Mouse (Mus musculus): Measurements from ENCODE around the gene Prom1. TPM values are rescaled to one million over a fixed set of nuclear protein-coding genes. Genes with fewer than 3 reads are reported as not detected.

Prom1 gene
- polyA plus RNA-seq, 1 experiment from 2014 or later = 43.7 TPM

DNA sequence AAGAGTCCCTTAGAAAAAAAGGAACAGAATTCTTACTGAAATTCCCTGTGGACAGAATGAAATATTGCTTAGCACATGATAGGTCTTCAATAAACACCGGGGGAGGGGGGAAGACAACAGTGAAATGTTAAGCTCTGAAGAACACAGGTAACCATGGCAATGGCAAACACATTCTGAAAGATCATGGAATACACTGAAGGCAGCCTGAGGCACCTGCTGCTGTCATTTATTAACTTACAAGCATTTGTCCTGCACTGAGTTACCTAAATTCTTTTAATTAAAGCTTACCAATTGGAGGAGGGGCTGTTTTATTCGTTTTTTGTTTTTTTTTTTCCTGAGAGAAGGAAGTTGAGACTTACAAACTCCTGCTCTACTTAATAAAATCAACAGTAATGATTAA, 7.3 kb upstream of the Prom1 start:
- Histone ChIP-seq H3K4me3 (ENCODE audit: low read length) (no peak overlapping the region), H3K4me2 (ENCODE audit: low read depth, low read length) (no peak overlapping the region), H3K27me3 (ENCODE audit: control insufficient read depth, insufficient read depth, low read depth, low read length) (no peaks in the 10 kb centered on the region), H3K9me3 (ENCODE audit: control insufficient read depth, low read length) (no peaks in the 10 kb centered on the region), H3K4me1 (replicated peaks; ENCODE audit: control insufficient read depth, insufficient read depth, low read length) (peaks cover 7% of the 10 kb centered on the region), H3K27ac (ENCODE audit: low read length) (no peak overlapping the region), H3K36me3 (ENCODE audit: control insufficient read depth, insufficient read depth, low read length) (no peaks in the 10 kb centered on the region), H3K9ac (ENCODE audit: low read length) (no peak overlapping the region)
- ATAC-seq (ENCODE audit: low read depth) = no peak
- 57% methylated on average over 2 of the region's 2 CpGs for WGBS

DNA sequence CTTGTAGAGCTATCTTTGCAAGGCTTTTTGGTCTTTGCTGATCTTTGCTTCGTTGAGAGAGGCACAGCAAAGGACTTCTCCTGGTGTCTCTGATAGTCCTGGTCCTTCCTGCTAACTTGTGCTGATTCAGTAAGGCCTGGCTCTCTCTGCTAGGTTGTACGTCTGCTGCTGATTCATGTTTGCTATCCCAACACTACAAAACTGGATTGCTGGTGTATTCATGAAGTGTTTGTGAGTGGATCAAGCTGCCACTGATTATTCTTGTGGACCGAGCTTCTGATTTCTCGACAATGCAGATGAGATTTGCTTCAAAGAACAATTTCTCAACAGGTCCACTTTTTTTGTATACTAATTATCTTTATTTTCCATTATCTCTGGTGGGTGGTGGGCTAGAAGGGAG, 6.3 kb upstream of the Prom1 start:
- Histone ChIP-seq H3K4me2 (ENCODE audit: low read depth, low read length) (no peak overlapping the region), H3K27ac (ENCODE audit: low read length) (no peak overlapping the region), H3K9ac (ENCODE audit: low read length) (no peak overlapping the region), H3K4me3 (ENCODE audit: low read length) (no peak overlapping the region), H3K9me3 (ENCODE audit: control insufficient read depth, low read length) (no peaks in the 10 kb centered on the region), H3K36me3 (ENCODE audit: control insufficient read depth, insufficient read depth, low read length) (no peaks in the 10 kb centered on the region), H3K4me1 (replicated peaks; ENCODE audit: control insufficient read depth, insufficient read depth, low read length) (peaks cover 7% of the 10 kb centered on the region), H3K27me3 (ENCODE audit: control insufficient read depth, insufficient read depth, low read depth, low read length) (no peaks in the 10 kb centered on the region)
- WGBS = 52% methylated on average over 4 of the region's 4 CpGs
- ATAC-seq (ENCODE audit: low read depth) = 0 out of 2 replicates have a peak, but pooled peaks have one; percentile 28

DNA sequence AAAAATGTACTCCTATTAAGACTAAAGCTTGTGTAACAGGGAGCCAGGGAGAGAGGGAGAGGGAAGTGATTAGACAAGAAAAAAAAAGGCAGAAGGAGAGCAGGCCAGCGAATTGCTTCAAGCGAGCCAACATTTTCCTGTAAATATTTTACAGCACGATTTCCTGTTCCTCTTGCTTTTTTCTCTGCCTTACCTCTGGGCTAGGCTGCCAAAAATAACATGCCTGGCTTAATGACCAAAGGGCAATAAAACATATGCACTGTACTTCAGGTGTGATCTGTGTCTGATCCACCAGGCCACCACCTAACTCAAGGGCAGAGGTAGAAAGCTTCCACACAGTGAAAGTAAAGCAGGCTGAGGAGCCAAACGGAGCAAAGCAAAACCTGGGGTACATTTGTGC, 3.4 kb upstream of the Prom1 start:
- no peaks in the 10 kb centered on the region for H3K36me3 ChIP-seq (ENCODE audit: control insufficient read depth, insufficient read depth, low read length)
- no peak for ATAC-seq (ENCODE audit: low read depth)
- peaks cover 7% of the 10 kb centered on the region for H3K4me1 ChIP-seq (replicated peaks; ENCODE audit: control insufficient read depth, insufficient read depth, low read length)
- no peaks in the 10 kb centered on the region for H3K27me3 ChIP-seq (ENCODE audit: control insufficient read depth, insufficient read depth, low read depth, low read length)
- WGBS = 21% methylated on average over 4 of the region's 4 CpGs
- no peak overlapping the region for H3K4me3 ChIP-seq (ENCODE audit: low read length)
- H3K4me2 ChIP-seq (ENCODE audit: low read depth, low read length) = no peak overlapping the region
- H3K27ac ChIP-seq (ENCODE audit: low read length) = no peak overlapping the region
- no peaks in the 10 kb centered on the region for H3K9me3 ChIP-seq (ENCODE audit: control insufficient read depth, low read length)
- no peak overlapping the region for H3K9ac ChIP-seq (ENCODE audit: low read length)

DNA sequence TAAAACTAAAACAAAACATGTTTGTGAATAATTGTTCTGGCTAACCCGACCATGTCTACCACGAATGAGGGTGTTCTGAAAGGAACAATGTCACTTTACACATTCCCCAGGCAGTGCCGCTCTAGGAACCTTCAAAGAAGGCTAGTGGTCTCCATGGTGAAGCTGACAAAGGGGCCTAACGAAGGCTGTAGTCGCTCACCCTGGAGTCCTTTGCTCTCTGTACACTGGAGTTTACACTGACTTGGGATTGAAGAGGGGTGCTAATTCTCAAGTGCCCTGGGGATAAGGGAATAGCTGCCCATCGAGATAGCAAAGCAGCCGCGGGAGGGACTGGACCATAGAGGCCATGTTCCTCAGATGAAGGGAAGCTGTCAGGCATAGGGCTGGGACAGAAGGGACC, 2.9 kb upstream of the Prom1 start:
- H3K4me1 ChIP-seq (replicated peaks; ENCODE audit: control insufficient read depth, insufficient read depth, low read length) = peaks cover 8% of the 10 kb centered on the region
- no peak overlapping the region for H3K4me3 ChIP-seq (ENCODE audit: low read length)
- no peak for ATAC-seq (ENCODE audit: low read depth)
- H3K4me2 ChIP-seq (ENCODE audit: low read depth, low read length) = no peak overlapping the region
- 52% methylated on average over 8 of the region's 8 CpGs for WGBS
- H3K27me3 ChIP-seq (ENCODE audit: control insufficient read depth, insufficient read depth, low read depth, low read length) = no peaks in the 10 kb centered on the region
- no peaks in the 10 kb centered on the region for H3K36me3 ChIP-seq (ENCODE audit: control insufficient read depth, insufficient read depth, low read length)
- no peak overlapping the region for H3K27ac ChIP-seq (ENCODE audit: low read length)
- no peaks in the 10 kb centered on the region for H3K9me3 ChIP-seq (ENCODE audit: control insufficient read depth, low read length)
- no peak overlapping the region for H3K9ac ChIP-seq (ENCODE audit: low read length)

DNA sequence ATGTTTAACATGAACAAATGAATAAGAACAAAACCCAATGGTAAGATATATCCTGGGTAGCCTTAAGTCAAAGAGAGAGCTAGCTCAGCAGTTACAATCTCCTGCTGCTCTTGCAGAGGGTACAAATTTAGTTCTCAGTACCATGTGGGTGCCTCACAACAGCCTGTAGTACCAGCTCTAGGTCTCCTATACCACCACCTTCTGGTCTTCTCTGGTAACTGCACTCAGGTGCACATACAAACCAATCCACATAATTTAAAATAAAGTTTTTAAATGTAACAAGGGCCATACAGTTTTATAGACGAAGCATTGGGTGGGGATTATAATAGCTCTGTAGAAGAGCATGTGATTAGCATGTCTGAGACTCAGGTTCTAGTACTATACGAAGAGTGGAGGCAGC, 2.3 kb upstream of the Prom1 start:
- Histone ChIP-seq H3K9ac (ENCODE audit: low read length) (no peak overlapping the region), H3K36me3 (ENCODE audit: control insufficient read depth, insufficient read depth, low read length) (no peaks in the 10 kb centered on the region), H3K4me1 (replicated peaks; ENCODE audit: control insufficient read depth, insufficient read depth, low read length) (peaks cover 10% of the 10 kb centered on the region), H3K4me2 (ENCODE audit: low read depth, low read length) (no peak overlapping the region), H3K27me3 (ENCODE audit: control insufficient read depth, insufficient read depth, low read depth, low read length) (no peaks in the 10 kb centered on the region), H3K9me3 (ENCODE audit: control insufficient read depth, low read length) (no peaks in the 10 kb centered on the region), H3K27ac (ENCODE audit: low read length) (no peak overlapping the region), H3K4me3 (ENCODE audit: low read length) (no peak overlapping the region)
- ATAC-seq (ENCODE audit: low read depth) = no peak
- WGBS = 90% methylated on average over 2 of the region's 2 CpGs

DNA sequence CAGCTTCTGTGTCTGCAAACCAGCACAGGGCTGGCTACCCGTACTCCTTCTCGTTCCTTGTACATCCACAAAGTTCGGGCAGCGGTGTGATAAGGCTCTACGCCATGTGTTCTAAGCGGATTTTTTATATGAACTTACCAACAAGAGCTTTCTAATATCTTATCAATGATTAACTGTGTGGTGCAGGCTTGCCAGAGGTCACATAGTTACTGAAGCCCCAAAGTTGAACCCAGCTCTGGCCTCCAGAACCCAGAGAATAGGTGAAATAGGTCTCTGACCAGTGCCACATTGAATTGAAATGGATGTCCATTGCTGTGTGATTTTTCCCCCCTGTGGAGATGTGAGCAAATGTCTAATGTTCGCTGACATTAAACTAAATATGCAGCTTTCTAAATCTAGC, 1.3 kb upstream of the Prom1 start:
- Histone ChIP-seq H3K9ac (ENCODE audit: low read length) (no peak overlapping the region), H3K27ac (ENCODE audit: low read length) (no peak overlapping the region), H3K9me3 (ENCODE audit: control insufficient read depth, low read length) (no peaks in the 10 kb centered on the region), H3K36me3 (ENCODE audit: control insufficient read depth, insufficient read depth, low read length) (no peaks in the 10 kb centered on the region), H3K4me2 (ENCODE audit: low read depth, low read length) (no peak overlapping the region), H3K4me1 (replicated peaks; ENCODE audit: control insufficient read depth, insufficient read depth, low read length) (peaks cover 10% of the 10 kb centered on the region), H3K27me3 (ENCODE audit: control insufficient read depth, insufficient read depth, low read depth, low read length) (no peaks in the 10 kb centered on the region), H3K4me3 (ENCODE audit: low read length) (no peak overlapping the region)
- no peak for ATAC-seq (ENCODE audit: low read depth)
- WGBS = 90% methylated on average over 7 of the region's 7 CpGs

DNA sequence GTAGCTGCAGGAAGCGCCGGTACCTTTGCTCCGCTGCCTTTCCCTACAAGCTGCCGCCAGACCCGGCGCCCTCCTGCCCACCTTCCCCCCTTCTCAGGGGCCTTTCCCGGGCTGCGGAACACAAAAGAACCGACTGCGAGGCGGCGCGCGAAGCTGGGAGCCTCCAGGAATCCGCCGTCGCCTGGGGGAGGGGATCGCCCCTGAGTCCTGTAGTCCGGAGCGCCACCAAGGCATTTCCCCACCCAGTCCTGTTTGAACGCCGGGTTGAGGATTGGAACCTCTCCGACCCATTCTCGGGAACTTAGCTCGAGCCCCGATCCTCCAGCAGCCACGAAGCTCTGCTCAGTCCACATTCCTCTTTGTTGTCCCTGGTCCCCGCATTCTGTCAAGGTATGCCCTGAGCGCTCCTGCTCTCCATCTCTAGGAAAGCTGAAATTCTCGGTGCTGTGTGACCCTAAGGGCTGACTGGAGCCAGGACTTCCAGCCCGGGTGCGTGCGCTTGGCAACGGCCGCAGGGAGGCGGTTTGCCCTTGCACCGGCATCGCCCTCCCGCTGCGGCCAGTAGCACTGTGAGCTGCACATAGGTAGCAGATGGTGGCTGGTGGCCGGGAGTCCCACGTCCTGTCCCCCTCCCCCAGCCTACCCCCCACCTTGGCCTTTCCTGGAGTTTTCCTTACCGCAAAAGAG, 1.1 kb downstream of the Prom1 start:
- peak; percentile 74 for ATAC-seq (ENCODE audit: low read depth)
- Histone ChIP-seq H3K36me3 (ENCODE audit: control insufficient read depth, insufficient read depth, low read length) (no peaks in the 10 kb centered on the region), H3K4me2 (ENCODE audit: low read depth, low read length) (peak overlapping the region; percentile 85), H3K27me3 (ENCODE audit: control insufficient read depth, insufficient read depth, low read depth, low read length) (no peaks in the 10 kb centered on the region), H3K9me3 (ENCODE audit: control insufficient read depth, low read length) (no peaks in the 10 kb centered on the region), H3K4me3 (ENCODE audit: low read length) (peak overlapping the region; percentile 72), H3K4me1 (replicated peaks; ENCODE audit: control insufficient read depth, insufficient read depth, low read length) (peaks cover 10% of the 10 kb centered on the region), H3K9ac (ENCODE audit: low read length) (peak overlapping the region; percentile 79), H3K27ac (ENCODE audit: low read length) (peak overlapping the region; percentile 77)
- 0% methylated on average over 43 of the region's 43 CpGs for WGBS

DNA sequence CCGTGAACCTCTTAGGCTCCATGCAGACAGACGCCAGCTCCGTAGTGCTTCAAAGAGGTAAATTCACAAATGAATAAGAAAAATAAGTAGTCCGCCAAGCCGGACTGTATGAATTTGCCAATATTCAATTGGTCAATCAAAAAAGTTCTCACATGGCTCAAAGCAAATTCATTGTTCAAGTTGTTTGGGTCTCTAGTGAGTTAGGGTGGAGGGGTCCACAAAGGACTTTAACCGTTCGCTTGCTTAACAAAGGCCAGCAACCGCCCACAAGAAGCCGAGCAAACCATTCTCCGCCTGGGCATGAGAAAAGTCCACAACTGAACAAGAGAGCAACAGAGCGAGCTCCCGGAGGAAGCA, 1.7 kb downstream of the Prom1 start:
- WGBS = 2% methylated on average over 12 of the region's 12 CpGs
- ATAC-seq (ENCODE audit: low read depth) = no peak; the same call in 1 of the 2 replicates
- no peaks in the 10 kb centered on the region for H3K9me3 ChIP-seq (ENCODE audit: control insufficient read depth, low read length)

DNA sequence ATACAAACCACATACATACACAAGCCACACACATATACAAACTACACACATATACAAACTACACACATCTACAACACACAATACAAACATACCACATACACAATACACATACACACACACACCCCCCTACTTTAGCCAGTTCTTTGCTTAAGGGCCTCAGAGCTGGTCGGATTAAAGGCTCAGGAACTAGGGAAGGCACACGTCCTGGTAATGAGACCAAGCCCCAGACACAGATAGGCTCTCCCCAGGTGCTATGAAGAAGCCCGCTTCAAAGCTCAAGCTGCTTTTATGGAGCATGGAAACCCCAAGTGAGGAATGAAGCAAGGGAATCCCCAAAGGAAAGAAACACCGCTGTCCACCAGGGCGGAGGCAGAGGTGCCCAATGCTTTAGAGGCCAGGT, 4.8 kb downstream of the Prom1 start:
- 85% methylated on average over 5 of the region's 5 CpGs for WGBS
- no peaks in the 10 kb centered on the region for H3K9me3 ChIP-seq (ENCODE audit: control insufficient read depth, low read length)
- no peak overlapping the region for H3K4me3 ChIP-seq (ENCODE audit: low read length)
- H3K4me2 ChIP-seq (ENCODE audit: low read depth, low read length) = no peak overlapping the region
- no peaks in the 10 kb centered on the region for H3K27me3 ChIP-seq (ENCODE audit: control insufficient read depth, insufficient read depth, low read depth, low read length)
- peaks cover 10% of the 10 kb centered on the region; the same call in 1 of the 2 replicates for H3K36me3 ChIP-seq (ENCODE audit: control insufficient read depth, insufficient read depth, low read length)
- H3K9ac ChIP-seq (ENCODE audit: low read length) = no peak overlapping the region
- H3K4me1 ChIP-seq (replicated peaks; ENCODE audit: control insufficient read depth, insufficient read depth, low read length) = 0 out of 2 replicates have a peak, but pooled peaks cover 6% of the 10 kb centered on the region
- no peak overlapping the region for H3K27ac ChIP-seq (ENCODE audit: low read length)
- no peak for ATAC-seq (ENCODE audit: low read depth)

More for the DNA sequence above, 1.7 kb downstream of the Prom1 start:
- Histone ChIP-seq H3K36me3 (ENCODE audit: control insufficient read depth, insufficient read depth, low read length) (no peaks in the 10 kb centered on the region), H3K4me2 (ENCODE audit: low read depth, low read length) (peak overlapping the region; percentile 85), H3K9ac (ENCODE audit: low read length) (peak overlapping the region; percentile 79), H3K27me3 (ENCODE audit: control insufficient read depth, insufficient read depth, low read depth, low read length) (no peaks in the 10 kb centered on the region), H3K4me3 (ENCODE audit: low read length) (peak overlapping the region; percentile 72), H3K4me1 (replicated peaks; ENCODE audit: control insufficient read depth, insufficient read depth, low read length) (peaks cover 8% of the 10 kb centered on the region), H3K27ac (ENCODE audit: low read length) (peak overlapping the region; percentile 77)

Measured in lung, embryonic 16.5 days (tissue).